Mouse (Mus musculus) hindbrain, embryonic 15.5 days (tissue): ENCODE data around the gene Cdk6. TPM values are rescaled to one million over a fixed set of nuclear protein-coding genes. Genes with fewer than 3 reads are reported as not detected.
A peak's percentile ranks its signal among the peaks of the same experiment; 100 is the strongest.
"Not testable (repeated sequence)": the region's sequence is repeated elsewhere in the genome, so short reads cannot be mapped to it uniquely, and the experiment has no call there.

ENCODE experiments used
- ATAC-seq: fragments of 200-750 bp; cut with Nextera tagmentation; 2 replicates; pipeline ENCODE4 v1.8.0; 2017; ENCODE audit warnings: low read depth, moderate number of reproducible peaks, moderate TSS enrichment; ENCODE audit not compliant: low FRiP score
- H3K27ac ChIP-seq: fragments of 300-500 bp; sonication (generic); replicated peaks from 2 replicates; pipeline ENCODE4 v1.5.1; 2015; ENCODE audit warnings: mild to moderate bottlenecking, inconsistent platforms
- H3K27me3 ChIP-seq: fragments of 300-500 bp; sonication (generic); 2 replicates; pipeline ENCODE4 v1.6.1; 2015; ENCODE audit warnings: control low read depth, inconsistent platforms
- H3K36me3 ChIP-seq: fragments of 300-500 bp; sonication (generic); 2 replicates; pipeline ENCODE4 v1.6.1; 2015; ENCODE audit warnings: control low read depth, inconsistent platforms
- H3K4me1 ChIP-seq: fragments of 300-500 bp; sonication (generic); replicated peaks from 2 replicates; pipeline ENCODE4 v1.6.1; 2015; ENCODE audit warnings: control low read depth, inconsistent platforms
- H3K4me2 ChIP-seq: fragments of 300-500 bp; sonication (generic); 2 replicates; pipeline ENCODE4 v1.6.1; 2015; ENCODE audit warnings: moderate library complexity, mild to moderate bottlenecking, inconsistent platforms
- H3K4me3 ChIP-seq: fragments of 300-500 bp; sonication (generic); 2 replicates; pipeline ENCODE4 v1.5.1; 2015; ENCODE audit warnings: mild to moderate bottlenecking, inconsistent platforms
- H3K9ac ChIP-seq: fragments of 300-500 bp; sonication (generic); 2 replicates; pipeline ENCODE4 v1.6.1; 2015; ENCODE audit warnings: inconsistent platforms
- H3K9me3 ChIP-seq: fragments of 300-500 bp; sonication (generic); 2 replicates; pipeline ENCODE4 v1.6.1; 2016; ENCODE audit warnings: control low read depth, inconsistent platforms
- WGBS: fragments of 180-500 bp; shearing (Covaris S2); methylation state at CpG from one replicate; pipeline ENCODE4 v1.1.7; 2015; 5-methylcytosine and 5-hydroxymethylcytosine counted together
- polyA plus RNA-seq: library from polyadenylated mRNA; unstranded; fragments of >200 nt; fragmentation: Nextera tagmentation; extraction: Ambion mirVana; gene quantifications from 2 replicates; pipeline ENCODE4 v1.2.1, GENCODE M21; 2015

The Cdk6 gene
- polyA plus RNA-seq, 1 experiment from 2014 or later = 12.0 TPM

- 68% methylated on average over 4 of the region's 4 CpGs for WGBS
- H3K4me2 ChIP-seq = no peak overlapping the region
- no peak overlapping the region for H3K9ac ChIP-seq
- H3K9me3 ChIP-seq = no peaks in the 10 kb centered on the region
- no peaks in the 10 kb centered on the region for H3K27me3 ChIP-seq
- H3K4me1 ChIP-seq = no peaks in the 10 kb centered on the region
- no peak overlapping the region for H3K27ac ChIP-seq
- ATAC-seq = no peak
- no peak overlapping the region for H3K4me3 ChIP-seq
- no peaks in the 10 kb centered on the region for H3K36me3 ChIP-seq
Observed at GRCm38 (mm10) chr5:3324116-3324515, 17.2 kb upstream of the Cdk6 start.

- no peak overlapping the region for H3K27ac ChIP-seq
- no peak for ATAC-seq
- no peaks in the 10 kb centered on the region for H3K9me3 ChIP-seq
- no peaks in the 10 kb centered on the region for H3K4me1 ChIP-seq
- no peaks in the 10 kb centered on the region for H3K36me3 ChIP-seq
- no peak overlapping the region for H3K4me2 ChIP-seq
- WGBS = 69% methylated on average over 1 of the region's 1 CpGs
- H3K27me3 ChIP-seq = no peaks in the 10 kb centered on the region
- H3K4me3 ChIP-seq = no peak overlapping the region
- no peak overlapping the region for H3K9ac ChIP-seq
Observed at GRCm38 (mm10) chr5:3329361-3329760, 11.9 kb upstream of the Cdk6 start.

- Histone ChIP-seq H3K36me3 (no peaks in the 10 kb centered on the region), H3K4me1 (no peaks in the 10 kb centered on the region), H3K27me3 (no peaks in the 10 kb centered on the region), H3K9ac (no peak overlapping the region), H3K27ac (no peak overlapping the region), H3K4me3 (no peak overlapping the region), H3K4me2 (no peak overlapping the region), H3K9me3 (no peaks in the 10 kb centered on the region)
- 76% methylated on average over 3 of the region's 3 CpGs for whole genome bisulfite sequencing
- ATAC-seq = no peak
Observed at GRCm38 (mm10) chr5:3330932-3331331, 10.4 kb upstream of the Cdk6 start.

GRCm38 (mm10) chr5:3333019-3333418, 8.3 kb upstream of the Cdk6 start:
- H3K4me1 ChIP-seq, H3K9ac ChIP-seq, H3K27ac ChIP-seq, H3K36me3 ChIP-seq, H3K4me3 ChIP-seq, H3K27me3 ChIP-seq, ATAC-seq, H3K4me2 ChIP-seq, H3K9me3 ChIP-seq: not testable (repeated sequence)
- WGBS = 92% methylated on average over 4 of the region's 4 CpGs

- not testable (repeated sequence) for H3K9me3 ChIP-seq, ATAC-seq, H3K27ac ChIP-seq, H3K36me3 ChIP-seq
- Histone ChIP-seq H3K4me2 (peak overlapping the region; percentile 98), H3K4me3 (peak overlapping the region; percentile 62), H3K9ac (peak overlapping the region; percentile 26), H3K27me3 (peaks cover 21% of the 10 kb centered on the region), H3K4me1 (peaks cover 36% of the 10 kb centered on the region)
- WGBS = 4% methylated on average over 15 of the region's 15 CpGs
Observed at GRCm38 (mm10) chr5:3340340-3341058, 786 bp upstream of the Cdk6 start.

- Histone ChIP-seq H3K4me1 (peaks cover 36% of the 10 kb centered on the region), H3K4me2 (peak overlapping the region; percentile 98), H3K27ac (peak overlapping the region; percentile 74), H3K4me3 (peak overlapping the region; percentile 62), H3K9ac (peak overlapping the region; percentile 25; the same call in 1 of the 2 replicates), H3K27me3 (peaks cover 21% of the 10 kb centered on the region), H3K9me3 (no peaks in the 10 kb centered on the region), H3K36me3 (no peaks in the 10 kb centered on the region)
- under 1% methylated on average over 60 of the region's 60 CpGs for WGBS
- peak; percentile 25; the same call in 1 of the 2 replicates for ATAC-seq
Observed at GRCm38 (mm10) chr5:3341931-3342770, 866 bp downstream of the Cdk6 start.

- WGBS = under 1% methylated on average over 46 of the region's 46 CpGs
- Histone ChIP-seq H3K9me3 (no peaks in the 10 kb centered on the region), H3K36me3 (no peaks in the 10 kb centered on the region), H3K4me3 (peak overlapping the region; percentile 62), H3K4me2 (peak overlapping the region; percentile 98), H3K27ac (peak overlapping the region; percentile 74), H3K27me3 (peaks cover 21% of the 10 kb centered on the region), H3K9ac (peak overlapping the region; percentile 48), H3K4me1 (peaks cover 36% of the 10 kb centered on the region)
- peak; percentile 54; the same call in 1 of the 2 replicates for ATAC-seq
Observed at GRCm38 (mm10) chr5:3342771-3343565, 1.7 kb downstream of the Cdk6 start.

- Histone ChIP-seq H3K9ac (peak overlapping the region; percentile 48), H3K36me3 (no peaks in the 10 kb centered on the region), H3K4me2 (peak overlapping the region; percentile 98), H3K27me3 (peaks cover 21% of the 10 kb centered on the region), H3K9me3 (no peaks in the 10 kb centered on the region), H3K27ac (peak overlapping the region; percentile 74), H3K4me1 (peaks cover 36% of the 10 kb centered on the region), H3K4me3 (peak overlapping the region; percentile 62)
- ATAC-seq = peak; percentile 65
- WGBS = under 1% methylated on average over 36 of the region's 37 CpGs
Observed at GRCm38 (mm10) chr5:3343566-3344080, 2.3 kb downstream of the Cdk6 start.

- peak overlapping the region; percentile 74 for H3K27ac ChIP-seq
- H3K36me3 ChIP-seq = no peaks in the 10 kb centered on the region
- peaks cover 36% of the 10 kb centered on the region for H3K4me1 ChIP-seq
- H3K9me3 ChIP-seq = no peaks in the 10 kb centered on the region
- ATAC-seq = peak; percentile 71
- under 1% methylated on average over 57 of the region's 58 CpGs for WGBS
- H3K4me3 ChIP-seq = peak overlapping the region; percentile 62
- peak overlapping the region; percentile 98 for H3K4me2 ChIP-seq
- peak overlapping the region; percentile 48 for H3K9ac ChIP-seq
- peaks cover 21% of the 10 kb centered on the region for H3K27me3 ChIP-seq
Observed at GRCm38 (mm10) chr5:3344081-3344631, 2.9 kb downstream of the Cdk6 start.

- ATAC-seq, H3K9me3 ChIP-seq, H3K9ac ChIP-seq, H3K27ac ChIP-seq, H3K4me2 ChIP-seq, H3K36me3 ChIP-seq, H3K4me3 ChIP-seq: not testable (repeated sequence)
- Histone ChIP-seq H3K27me3 (peaks cover 21% of the 10 kb centered on the region), H3K4me1 (peaks cover 36% of the 10 kb centered on the region)
- WGBS = 54% methylated on average over 4 of the region's 4 CpGs
Observed at GRCm38 (mm10) chr5:3345540-3345939, 4.3 kb downstream of the Cdk6 start.

GRCm38 (mm10) chr5:3349393-3349792, 8.1 kb downstream of the Cdk6 start:
- not testable (repeated sequence) for H3K4me1 ChIP-seq, H3K9ac ChIP-seq, H3K9me3 ChIP-seq, H3K27me3 ChIP-seq, H3K36me3 ChIP-seq, ATAC-seq, H3K4me2 ChIP-seq, H3K27ac ChIP-seq, H3K4me3 ChIP-seq
- 83% methylated on average over 4 of the region's 4 CpGs for WGBS
